Mouse (Mus musculus) midbrain, postnatal 0 days (tissue): Measurements from ENCODE around the gene Rdh7. TPM values are rescaled to one million over a fixed set of nuclear protein-coding genes. Genes with fewer than 3 reads are reported as not detected.

Experiments used
- ATAC-seq: fragments of 200-750 bp; cut with Nextera tagmentation; 2 replicates; pipeline ENCODE4 v1.8.0; 2017; ENCODE audit warnings: moderate number of reproducible peaks, mild to moderate bottlenecking, moderate TSS enrichment, moderate library complexity; ENCODE audit not compliant: low FRiP score
- DNase-seq: peaks from one replicate; pipeline ENCODE4 v3.0.0-alpha.2; 2015; ENCODE audit warnings: low spot score
- H3K27ac ChIP-seq: fragments of 300-500 bp; sonication (generic); 2 replicates; pipeline ENCODE4 v1.5.1; 2014; ENCODE audit warnings: low read depth, mild to moderate bottlenecking, low read length, mixed read lengths
- H3K27me3 ChIP-seq: fragments of 300-500 bp; sonication (generic); 2 replicates; pipeline ENCODE4 v1.6.1; 2014; ENCODE audit warnings: low read length, control low read depth, mixed read lengths; ENCODE audit not compliant: insufficient read depth
- H3K36me3 ChIP-seq: fragments of 300-500 bp; sonication (generic); 2 replicates; pipeline ENCODE4 v1.6.1; 2014; ENCODE audit warnings: low read length, control low read depth, mixed read lengths; ENCODE audit not compliant: insufficient read depth
- H3K4me1 ChIP-seq: fragments of 300-500 bp; sonication (generic); 2 replicates; pipeline ENCODE4 v1.6.1; 2014; ENCODE audit warnings: mild to moderate bottlenecking, control low read depth, antibody characterized with exemption, low read length, mixed read lengths; ENCODE audit not compliant: insufficient read depth
- H3K4me2 ChIP-seq: fragments of 300-500 bp; sonication (generic); 2 replicates; pipeline ENCODE4 v1.6.1; 2014; ENCODE audit warnings: low read depth, mild to moderate bottlenecking, low read length, mixed read lengths; ENCODE audit not compliant: poor library complexity, severe bottlenecking
- H3K4me3 ChIP-seq: fragments of 300-500 bp; sonication (generic); 2 replicates; pipeline ENCODE4 v1.5.1; 2014; ENCODE audit warnings: low read depth, mild to moderate bottlenecking, low read length, moderate library complexity
- H3K9ac ChIP-seq: fragments of 300-500 bp; sonication (generic); replicated peaks from 2 replicates; pipeline ENCODE4 v1.6.1; 2014; ENCODE audit warnings: mild to moderate bottlenecking, low read length, moderate library complexity, mixed read lengths; ENCODE audit not compliant: poor library complexity, severe bottlenecking
- H3K9me3 ChIP-seq: fragments of 300-500 bp; sonication (generic); 2 replicates; pipeline ENCODE4 v1.6.1; 2016; ENCODE audit warnings: low read length, control low read depth
- CTCF ChIP-seq: IDR thresholded peaks from 2 replicates; pipeline ENCODE4 v1.5.1; 2016; ENCODE audit warnings: antibody characterized with exemption, mild to moderate bottlenecking
- WGBS: fragments of 180-500 bp; shearing (Covaris S2); extraction: QIAGEN DNeasy Blood & Tissue Kit; methylation state at CpG from one replicate; pipeline ENCODE4 v1.1.7; 2014; 5-methylcytosine and 5-hydroxymethylcytosine counted together
- polyA plus RNA-seq: library from polyadenylated mRNA; unstranded; fragments of >200 nt; fragmentation: Nextera tagmentation; extraction: Ambion mirVana; gene quantifications from 2 replicates; pipeline ENCODE4 v1.2.1, GENCODE M21; 2015
- total RNA-seq: library from RNA; depleted of rRNA; stranded (reverse); fragments of >200 nt; gene quantifications from 2 replicates; pipeline ENCODE4 v1.2.3, GENCODE M21; 2014

The Rdh7 gene
- total and polyA plus RNA-seq, 2 experiments from 2014 or later, result not detected

- H3K4me3 ChIP-seq, result no peak overlapping the region
- H3K4me1 ChIP-seq, result no peaks in the 10 kb centered on the region
- no peak overlapping the region for H3K4me2 ChIP-seq
- whole genome bisulfite sequencing, result 73% methylated on average over 1 of the region's 1 CpGs
- DNase-seq (no peak), ATAC-seq (no peak)
- no peaks in the 10 kb centered on the region for H3K9me3 ChIP-seq
- no peak for TF ChIP-seq CTCF
- no peak overlapping the region for H3K9ac ChIP-seq
- H3K27me3 ChIP-seq, result no peaks in the 10 kb centered on the region
- no peaks in the 10 kb centered on the region for H3K36me3 ChIP-seq
- H3K27ac ChIP-seq, result no peak overlapping the region
Measured at GRCm38 (mm10) chr10:127886551-127886950, 2.1 kb downstream of the Rdh7 start.

- TF ChIP-seq CTCF, result 0 out of 2 replicates have a peak, but pooled peaks have one; percentile 1
- DNase-seq, result no peak
- Histone ChIP-seq H3K9me3 (no peaks in the 10 kb centered on the region), H3K27ac (no peak overlapping the region), H3K9ac (no peak overlapping the region), H3K4me2 (no peak overlapping the region), H3K4me1 (no peaks in the 10 kb centered on the region), H3K4me3 (no peak overlapping the region), H3K36me3 (no peaks in the 10 kb centered on the region), H3K27me3 (no peaks in the 10 kb centered on the region)
- no peak for ATAC-seq
- WGBS, result 86% methylated on average over 4 of the region's 4 CpGs
Measured at GRCm38 (mm10) chr10:127881041-127881440, 7.6 kb downstream of the Rdh7 start.

- ATAC-seq (no peak), DNase-seq (no peak)
- no peak for TF ChIP-seq CTCF
- H3K36me3 ChIP-seq, result no peaks in the 10 kb centered on the region
- no peak overlapping the region for H3K4me2 ChIP-seq
- no peaks in the 10 kb centered on the region for H3K4me1 ChIP-seq
- 89% methylated on average over 3 of the region's 3 CpGs for WGBS
- H3K27ac ChIP-seq, result no peak overlapping the region
- no peaks in the 10 kb centered on the region for H3K9me3 ChIP-seq
- H3K9ac ChIP-seq, result no peak overlapping the region
- H3K27me3 ChIP-seq, result no peaks in the 10 kb centered on the region
- H3K4me3 ChIP-seq, result no peak overlapping the region
Measured at GRCm38 (mm10) chr10:127879155-127879688, 9.4 kb downstream of the Rdh7 start.

GRCm38 (mm10) chr10:127878262-127879057 is 10.2 kb downstream of the Rdh7 start:
- no peak overlapping the region for H3K27ac ChIP-seq
- H3K9me3 ChIP-seq, result no peaks in the 10 kb centered on the region
- H3K4me2 ChIP-seq, result no peak overlapping the region
- WGBS, result 81% methylated on average over 3 of the region's 3 CpGs
- TF ChIP-seq CTCF, result no peak
- no peaks in the 10 kb centered on the region for H3K4me1 ChIP-seq
- no peak overlapping the region for H3K4me3 ChIP-seq
- ATAC-seq, result no peak
- H3K9ac ChIP-seq, result no peak overlapping the region
- DNase-seq, result no peak
- H3K36me3 ChIP-seq, result no peaks in the 10 kb centered on the region
- no peaks in the 10 kb centered on the region for H3K27me3 ChIP-seq

GRCm38 (mm10) chr10:127877681-127878080 is 10.9 kb downstream of the Rdh7 start:
- no peak overlapping the region for H3K27ac ChIP-seq
- 55% methylated on average over 2 of the region's 2 CpGs for WGBS
- H3K27me3 ChIP-seq, result no peaks in the 10 kb centered on the region
- H3K36me3 ChIP-seq, result no peaks in the 10 kb centered on the region
- no peaks in the 10 kb centered on the region for H3K9me3 ChIP-seq
- DNase-seq, result no peak
- H3K4me1 ChIP-seq, result no peaks in the 10 kb centered on the region
- no peak for ATAC-seq
- no peak overlapping the region for H3K4me2 ChIP-seq
- TF ChIP-seq CTCF, result no peak
- H3K4me3 ChIP-seq, result no peak overlapping the region
- H3K9ac ChIP-seq, result no peak overlapping the region

GRCm38 (mm10) chr10:127872484-127872883 is 16.1 kb downstream of the Rdh7 start:
- Histone ChIP-seq H3K27me3 (no peaks in the 10 kb centered on the region), H3K9ac (no peak overlapping the region), H3K36me3 (no peaks in the 10 kb centered on the region), H3K4me2 (no peak overlapping the region), H3K4me1 (no peaks in the 10 kb centered on the region), H3K9me3 (no peaks in the 10 kb centered on the region), H3K27ac (no peak overlapping the region), H3K4me3 (no peak overlapping the region)
- 84% methylated on average over 4 of the region's 4 CpGs for WGBS
- no peak for DNase-seq
- no peak for ATAC-seq
- TF ChIP-seq CTCF, result peak; percentile 21
